Mouse (Mus musculus) small intestine, adult 2 months (tissue): ENCODE results near the gene Baiap2l2. TPM values are rescaled to one million over a fixed set of nuclear protein-coding genes. Genes with fewer than 3 reads are reported as not detected.
A peak's percentile ranks its signal among the peaks of the same experiment; 100 is the strongest.

Experiments
- H3K27ac ChIP-seq: fragments of 200-500 bp; 2 replicates; pipeline ENCODE4 v1.5.1; 2012; ENCODE audit warnings: low read depth, low read length, control low read depth, inconsistent platforms; ENCODE audit not compliant: insufficient read depth
- H3K27me3 ChIP-seq: fragments of 200-500 bp; 2 replicates; pipeline ENCODE4 v1.6.1; 2012; ENCODE audit warnings: mild to moderate bottlenecking, moderate library complexity, low read length, inconsistent platforms; ENCODE audit not compliant: control insufficient read depth, insufficient read depth
- H3K36me3 ChIP-seq: fragments of 200-500 bp; 2 replicates; pipeline ENCODE4 v1.6.1; 2012; ENCODE audit warnings: mild to moderate bottlenecking, low read length, control low read depth, inconsistent platforms; ENCODE audit not compliant: control insufficient read depth, insufficient read depth
- H3K4me1 ChIP-seq: fragments of 200-500 bp; 2 replicates; pipeline ENCODE4 v1.6.1; 2012; ENCODE audit warnings: low read length, inconsistent platforms, mixed read lengths; ENCODE audit not compliant: control insufficient read depth, insufficient read depth, insufficient read length
- H3K4me3 ChIP-seq: fragments of 200-500 bp; 2 replicates; pipeline ENCODE4 v1.5.1; 2012; ENCODE audit warnings: low read depth, mild to moderate bottlenecking, control low read depth, inconsistent platforms, low read length, moderate library complexity
- CTCF ChIP-seq: fragments of 200-500 bp; IDR thresholded peaks from 2 replicates; pipeline ENCODE4 v1.5.1; 2012; ENCODE audit warnings: low read depth, mild to moderate bottlenecking, control low read depth, inconsistent platforms, low read length, moderate library complexity, mixed read lengths; ENCODE audit not compliant: insufficient replicate concordance, insufficient read length; ENCODE audit errors: extremely low read depth
- POLR2A ChIP-seq: fragments of 200-500 bp; IDR thresholded peaks from 2 replicates; pipeline ENCODE4 v1.6.1; 2012; ENCODE audit warnings: low read depth, mild to moderate bottlenecking, control low read depth, inconsistent platforms, low read length, moderate library complexity
- WGBS: fragments of 180-500 bp; shearing (Covaris S2); methylation state at CpG from one replicate; pipeline ENCODE4 v1.1.7; 2018; 5-methylcytosine and 5-hydroxymethylcytosine counted together
- polyA plus RNA-seq: library from polyadenylated mRNA; depleted of rRNA; stranded (reverse); fragments of >200 nt; gene quantifications from 2 replicates; pipeline ENCODE4 v1.2.3, GENCODE M21; 2012

Baiap2l2 gene
- polyA plus RNA-seq, 1 experiment, result 542 TPM

GRCm38 (mm10) chr15:79262375-79262774 is 23.0 kb downstream of the Baiap2l2 start:
- TF ChIP-seq POLR2A, result no peak
- TF ChIP-seq CTCF, result peak; percentile 37; the same call in 1 of the 2 replicates
- Histone ChIP-seq H3K4me1 (peaks cover 16% of the 10 kb centered on the region), H3K4me3 (no peak overlapping the region), H3K27me3 (no peaks in the 10 kb centered on the region), H3K27ac (no peak overlapping the region), H3K36me3 (peaks cover 84% of the 10 kb centered on the region)
- WGBS, result 69% methylated on average over 13 of the region's 13 CpGs

- peaks cover 79% of the 10 kb centered on the region for H3K36me3 ChIP-seq
- H3K27ac ChIP-seq, result no peak overlapping the region
- 61% methylated on average over 28 of the region's 28 CpGs for WGBS
- H3K4me3 ChIP-seq, result peak overlapping the region; percentile 0; the same call in 1 of the 2 replicates
- peaks cover 16% of the 10 kb centered on the region for H3K4me1 ChIP-seq
- TF ChIP-seq CTCF (no peak), POLR2A (no peak)
- no peaks in the 10 kb centered on the region for H3K27me3 ChIP-seq
Observed at GRCm38 (mm10) chr15:79261757-79262156, 23.6 kb downstream of the Baiap2l2 start.

- no peak overlapping the region for H3K27ac ChIP-seq
- H3K4me1 ChIP-seq, result peaks cover 16% of the 10 kb centered on the region
- H3K36me3 ChIP-seq, result peaks cover 75% of the 10 kb centered on the region
- 60% methylated on average over 61 of the region's 62 CpGs for WGBS
- peak overlapping the region; percentile 48 for H3K4me3 ChIP-seq
- TF ChIP-seq POLR2A (no peak), CTCF (no peak)
- no peaks in the 10 kb centered on the region for H3K27me3 ChIP-seq
Observed at GRCm38 (mm10) chr15:79261095-79261725, 24.1 kb downstream of the Baiap2l2 start.

- Histone ChIP-seq H3K36me3 (peaks cover 53% of the 10 kb centered on the region), H3K27ac (no peak overlapping the region), H3K27me3 (0 out of 2 replicates have a peak, but pooled peaks cover 2% of the 10 kb centered on the region), H3K4me3 (no peak overlapping the region), H3K4me1 (peaks cover 16% of the 10 kb centered on the region)
- TF ChIP-seq POLR2A, result no peak
- TF ChIP-seq CTCF, result no peak
- 42% methylated on average over 17 of the region's 17 CpGs for WGBS
Observed at GRCm38 (mm10) chr15:79258521-79258920, 26.8 kb downstream of the Baiap2l2 start.

- TF ChIP-seq CTCF, result no peak
- TF ChIP-seq POLR2A, result no peak
- WGBS, result 52% methylated on average over 3 of the region's 3 CpGs
Observed at GRCm38 (mm10) chr15:79254661-79255060, 30.7 kb downstream of the Baiap2l2 start, which contains the start of gene Slc16a8. Gene Slc16a8 (minus strand): TSS chr15:79254761.

GRCm38 (mm10) chr15:79252580-79252979 is 32.8 kb downstream of the Baiap2l2 start:
- Histone ChIP-seq H3K27ac (no peak overlapping the region), H3K36me3 (peaks cover 12% of the 10 kb centered on the region; the same call in 1 of the 2 replicates), H3K4me1 (peaks cover 15% of the 10 kb centered on the region), H3K27me3 (0 out of 2 replicates have a peak, but pooled peaks cover 3% of the 10 kb centered on the region), H3K4me3 (peak overlapping the region; percentile 8; the same call in 1 of the 2 replicates)
- TF ChIP-seq CTCF (no peak), POLR2A (no peak)
- 32% methylated on average over 24 of the region's 24 CpGs for WGBS

More at GRCm38 (mm10) chr15:79254661-79255060, 30.7 kb downstream of the Baiap2l2 start, which contains the start of gene Slc16a8:
- Histone ChIP-seq H3K4me1 (peaks cover 15% of the 10 kb centered on the region), H3K27me3 (0 out of 2 replicates have a peak, but pooled peaks cover 3% of the 10 kb centered on the region), H3K27ac (no peak within 1 kb of the TSS), H3K36me3 (peaks cover 18% of the 10 kb centered on the region), H3K4me3 (no peak within 1 kb of the TSS)

GRCm38 (mm10) chr15:79251781-79252491 is 33.4 kb downstream of the Baiap2l2 start:
- Histone ChIP-seq H3K36me3 (peaks cover 13% of the 10 kb centered on the region), H3K27ac (no peak overlapping the region), H3K27me3 (0 out of 2 replicates have a peak, but pooled peaks cover 3% of the 10 kb centered on the region), H3K4me1 (peaks cover 15% of the 10 kb centered on the region), H3K4me3 (peak overlapping the region; percentile 8)
- TF ChIP-seq POLR2A (no peak), CTCF (no peak)
- WGBS, result 3% methylated on average over 61 of the region's 61 CpGs
